Comparison of ENCODE assay signal across 17 mouse cellular contexts in genomic region chr8:111492508-111492907, GRCm38 (mm10). TPM values are rescaled to one million over a fixed set of nuclear protein-coding genes. Genes with fewer than 3 reads are reported as not detected.
DNase-seq lines count a peak whose midpoint lies in the region.
"Had no signal": no experiment of that assay in that cellular context is flagged by ENCODE, and none has a peak within 500 bp of the region (broad histone marks: within the 10 kb centered on the region; RNA-seq: fewer than 3 reads in every experiment).

No protein-coding gene starts in this region.

- intact Hi-C loops in gastrocnemius, postnatal 14 days (cut with DNase I; ENCODE audit: low total_unique reads): no loop called here
- intact Hi-C loops in heart, postnatal 25 days (cut with DNase I): loop anchor here (5.0 kb wide), 1 partner anchor 45 kb away; the partner anchor contains the start of gene Znrf1

- no peak overlapping the region for H3K4me3 ChIP-seq in brown adipose tissue, adult 24 weeks (ENCODE audit: insufficient read depth, low read depth, low read length)
- H3K4me3 ChIP-seq: embryonic facial prominence, embryonic 15.5 days; erythroblast, embryonic 14.5 days; forebrain, embryonic 10.5 days; heart, embryonic 15.5 days; intestine, embryonic 15.5 days had no signal

- DNase-seq in gastrocnemius, postnatal 14 days: peak; percentile 17
- DNase-seq in gastrocnemius, postnatal 4 days (ENCODE audit: low spot score in 2 of 2): no peak
- peak; percentile 45 for DNase-seq in heart, adult 8-10 months (ENCODE audit: low spot score)
- DNase-seq in heart, postnatal 25 days (ENCODE audit: low spot score): no peak
- no peak for DNase-seq in cerebellum, adult 11 months
- DNase-seq: adrenal gland, postnatal 14 days; cerebellum, adult 11-12 months; cerebellum, adult 9-10 months; cerebellum, postnatal 25 days; kidney, adult 18-20 months had no signal

- peaks cover 22% of the 10 kb centered on the region for H3K4me1 ChIP-seq in brown adipose tissue, adult 24 weeks (ENCODE audit: control insufficient read depth, insufficient read depth, insufficient read length, low read length)
- H3K4me1 ChIP-seq: forebrain, embryonic 10.5 days; intestine, embryonic 15.5 days had no signal

- H3K27ac ChIP-seq in brown adipose tissue, adult 24 weeks (replicated peaks; ENCODE audit: low read depth, low read length): peak overlapping the region; percentile 76
- H3K27ac ChIP-seq: embryonic facial prominence, embryonic 15.5 days; forebrain, embryonic 10.5 days; heart, embryonic 15.5 days; hindbrain, embryonic 14.5 days; intestine, embryonic 15.5 days had no signal

RNA-seq across cellular contexts. Expression of gene Wdr59, which starts 29.4 kb away (rescaled TPM):
- total RNA-seq in gastrocnemius, postnatal 14 days (2021): 1 to 10 TPM; 8.2 to 9.9 TPM
- total RNA-seq in gastrocnemius, postnatal 4 days (2021): 10 to 100 TPM; 13.0 to 13.3 TPM
- 1 to 10 TPM; 6.5 to 7.4 (median 7.0) TPM for total RNA-seq in heart, adult 8-10 months (2022)
- 1 to 10 TPM; 6.3 to 7.4 TPM for total RNA-seq in heart, postnatal 25 days (2021)
- polyA plus RNA-seq in brown adipose tissue, adult 24 weeks (2012; ENCODE audit: insufficient read depth, insufficient read length, missing spikeins): 4.5 and 4.6 TPM in 2 replicates

RNA-seq across cellular contexts. Expression of gene Znrf1, which starts 43.4 kb away (rescaled TPM):
- 10 to 100 TPM; 46.3 to 47.2 TPM for total RNA-seq in gastrocnemius, postnatal 14 days (2021)
- total RNA-seq in gastrocnemius, postnatal 4 days (2021): 10 to 100 TPM; 69.2 to 70.8 TPM
- 10 to 100 TPM; 52.7 to 71.3 (median 59.2) TPM for total RNA-seq in heart, adult 8-10 months (2022)
- 10 to 100 TPM; 57.0 to 59.8 TPM for total RNA-seq in heart, postnatal 25 days (2021)
- polyA plus RNA-seq in brown adipose tissue, adult 24 weeks (2012; ENCODE audit: insufficient read depth, insufficient read length, missing spikeins): 17.6 and 24.9 TPM in 2 replicates

Comparison
In these comparisons a context has a peak if more than half of its experiments do, and no peak if none do; other contexts are left out.
1. DNase-seq: peak in gastrocnemius, postnatal 14 days (single experiment) and heart, adult 8-10 months (single experiment); none in gastrocnemius, postnatal 4 days (0 of 2), heart, postnatal 25 days (single experiment) and cerebellum, adult 11 months (single experiment).